Mouse (Mus musculus) heart, embryonic 11.5 days (tissue): ENCODE data around the gene Acot2. TPM values are rescaled to one million over a fixed set of nuclear protein-coding genes. Genes with fewer than 3 reads are reported as not detected.
"Not testable (repeated sequence)": the region's sequence is repeated elsewhere in the genome, so short reads cannot be mapped to it uniquely, and the experiment has no call there.

Source experiments
- ATAC-seq: fragments of 200-750 bp; cut with Nextera tagmentation; replicated peaks from 2 replicates; pipeline ENCODE4 v1.8.0; 2017; ENCODE audit warnings: moderate library complexity; ENCODE audit not compliant: insufficient number of reproducible peaks, low FRiP score, low TSS enrichment
- H3K27ac ChIP-seq: fragments of 300-500 bp; sonication (generic); 2 replicates; pipeline ENCODE4 v1.5.1; 2014; ENCODE audit warnings: mild to moderate bottlenecking, low read depth, low read length
- H3K27me3 ChIP-seq: fragments of 300-500 bp; sonication (generic); 2 replicates; pipeline ENCODE4 v1.6.1; 2014; ENCODE audit warnings: mild to moderate bottlenecking, low read length, mixed read lengths; ENCODE audit not compliant: control insufficient read depth, insufficient read depth
- H3K36me3 ChIP-seq: fragments of 300-500 bp; sonication (generic); 2 replicates; pipeline ENCODE4 v1.6.1; 2014; ENCODE audit warnings: mild to moderate bottlenecking, low read length, moderate library complexity, mixed read lengths; ENCODE audit not compliant: control insufficient read depth, insufficient read depth
- H3K4me1 ChIP-seq: fragments of 300-500 bp; sonication (generic); 2 replicates; pipeline ENCODE4 v1.6.1; 2014; ENCODE audit warnings: low read length; ENCODE audit not compliant: control insufficient read depth, insufficient read depth
- H3K4me2 ChIP-seq: fragments of 300-500 bp; sonication (generic); 2 replicates; pipeline ENCODE4 v1.6.1; 2014; ENCODE audit warnings: mild to moderate bottlenecking, moderate library complexity
- H3K4me3 ChIP-seq: fragments of 300-500 bp; sonication (generic); 2 replicates; pipeline ENCODE4 v1.5.1; 2014; ENCODE audit warnings: low read depth, low read length
- H3K9ac ChIP-seq: fragments of 300-500 bp; sonication (generic); 2 replicates; pipeline ENCODE4 v1.6.1; 2014; ENCODE audit warnings: mild to moderate bottlenecking, low read depth, low read length, moderate library complexity
- H3K9me3 ChIP-seq: fragments of 300-500 bp; sonication (generic); replicated peaks from 2 replicates; pipeline ENCODE4 v1.6.1; 2016; ENCODE audit warnings: low read length; ENCODE audit not compliant: control insufficient read depth
- WGBS: fragments of 180-500 bp; shearing (Covaris S2); extraction: QIAGEN DNeasy Blood & Tissue Kit; methylation state at CpG from one replicate; pipeline ENCODE4 v1.1.7; 2014; ENCODE audit not compliant: insufficient replicate concordance; 5-methylcytosine and 5-hydroxymethylcytosine counted together
- polyA plus RNA-seq: library from polyadenylated mRNA; unstranded; fragments of >200 nt; fragmentation: Nextera tagmentation; extraction: Ambion mirVana; gene quantifications from 2 replicates; pipeline ENCODE4 v1.2.1, GENCODE M21; 2014

Acot2 gene
- polyA plus RNA-seq, 1 experiment from 2014 or later: 35.5 TPM

DNA sequence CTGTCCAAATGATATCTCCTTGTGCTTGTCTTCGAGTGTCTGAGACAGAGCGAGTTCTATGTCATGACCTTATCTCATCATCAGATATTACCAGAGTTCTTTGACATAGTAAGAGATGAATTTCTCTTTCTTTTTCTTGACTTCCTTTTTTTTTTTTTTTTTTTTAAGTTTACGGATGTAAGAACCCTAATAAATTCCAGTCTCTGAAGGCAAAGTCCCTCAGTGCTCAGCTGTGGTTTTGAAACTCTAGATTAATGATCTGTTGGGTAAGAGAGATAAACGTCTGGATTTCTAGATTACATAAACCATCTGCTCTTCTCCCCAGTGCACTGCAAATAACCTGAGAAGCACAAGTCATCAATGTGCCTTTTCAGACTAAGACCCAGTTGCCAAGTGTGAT is 46.4 kb downstream of the Acot2 start:
- Histone ChIP-seq H3K36me3 (no peaks in the 10 kb centered on the region), H3K4me3 (no peak overlapping the region), H3K9me3 (no peaks in the 10 kb centered on the region), H3K27ac (no peak overlapping the region), H3K4me1 (no peaks in the 10 kb centered on the region; the same call in 1 of the 2 replicates), H3K4me2 (no peak overlapping the region), H3K27me3 (no peaks in the 10 kb centered on the region), H3K9ac (no peak overlapping the region)
- no peak for ATAC-seq
- WGBS: 47% methylated on average over 4 of the region's 4 CpGs

GRCm38 (mm10) chr12:84038241-84038640 is 50.6 kb downstream of the Acot2 start, which contains the start of gene Acot4:
TSS of gene Acot4 (plus strand) at chr12:84038379.
- 9% methylated on average over 23 of the region's 32 CpGs for WGBS
- not testable (repeated sequence) for H3K36me3 ChIP-seq, H3K9me3 ChIP-seq, H3K27me3 ChIP-seq, H3K27ac ChIP-seq, H3K4me1 ChIP-seq
- Histone ChIP-seq H3K9ac (peak within 1 kb of the TSS; percentile 62; the same call in 1 of the 2 replicates), H3K4me3 (peak within 1 kb of the TSS; percentile 43), H3K4me2 (peak within 1 kb of the TSS; percentile 73)
- ATAC-seq: 0 out of 2 replicates have a peak, but pooled peaks have one; percentile 10

DNA sequence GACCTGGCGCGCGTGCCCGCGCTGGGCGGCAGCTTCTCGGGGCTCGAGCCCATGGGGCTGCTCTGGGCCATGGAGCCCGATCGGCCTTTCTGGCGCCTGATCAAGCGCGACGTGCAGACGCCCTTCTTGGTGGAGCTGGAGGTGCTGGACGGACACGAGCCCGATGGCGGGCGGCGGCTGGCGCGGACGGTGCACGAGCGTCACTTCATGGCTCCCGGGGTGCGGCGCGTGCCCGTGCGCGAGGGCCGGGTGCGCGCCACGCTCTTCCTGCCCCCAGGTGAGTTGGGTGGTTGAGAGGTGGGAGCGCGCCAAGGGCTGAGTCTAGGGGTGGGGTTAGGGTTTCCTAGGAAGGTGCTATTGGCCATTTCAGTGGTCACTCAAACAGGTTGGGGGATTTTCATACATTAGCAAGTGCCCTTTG is 51.0 kb downstream of the Acot2 start, which contains the start of gene Gm49366:
Gene Gm49366, plus strand, starts transcription at position 245 of the 421 bp plus-strand sequence.
- not testable (repeated sequence) for H3K27ac ChIP-seq, H3K36me3 ChIP-seq, ATAC-seq, H3K27me3 ChIP-seq, H3K9me3 ChIP-seq, H3K4me1 ChIP-seq
- H3K9ac ChIP-seq: peak within 1 kb of the TSS; percentile 62; the same call in 1 of the 2 replicates
- H3K4me3 ChIP-seq: peak within 1 kb of the TSS; percentile 43
- H3K4me2 ChIP-seq: peak within 1 kb of the TSS; percentile 73
- 5% methylated on average over 39 of the region's 39 CpGs for WGBS

DNA sequence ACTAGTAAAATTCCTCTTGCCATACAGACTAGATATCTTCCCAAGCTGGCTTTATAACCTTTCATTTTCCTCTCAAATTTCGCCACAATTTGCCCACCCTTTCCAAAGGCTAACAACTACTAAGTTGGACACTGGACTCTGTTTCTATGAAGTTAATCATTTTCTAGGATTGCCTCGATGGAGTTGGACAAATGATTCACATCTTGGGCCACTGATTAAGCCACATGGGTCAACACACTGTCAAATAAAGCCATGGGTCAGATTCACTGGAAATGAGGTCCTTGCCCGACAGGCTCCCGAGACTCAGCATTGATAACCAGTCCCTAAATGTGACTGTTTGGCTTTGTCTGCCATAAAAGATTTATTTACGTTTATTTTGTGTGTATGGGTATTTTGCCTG is 54.6 kb downstream of the Acot2 start:
- Histone ChIP-seq H3K9me3 (no peaks in the 10 kb centered on the region), H3K4me1 (no peaks in the 10 kb centered on the region), H3K36me3 (no peaks in the 10 kb centered on the region), H3K27me3 (no peaks in the 10 kb centered on the region), H3K9ac (no peak overlapping the region), H3K4me2 (no peak overlapping the region), H3K4me3 (no peak overlapping the region), H3K27ac (no peak overlapping the region)
- 82% methylated on average over 5 of the region's 5 CpGs for WGBS
- no peak for ATAC-seq

Other genes starting within 250 kb of the Acot2 start
- 0.10 TPM in 1 of 2 replicates, not detected in the other for gene Papln, start 224.2 kb upstream of the Acot2 start, polyA plus RNA-seq
- gene Numb, start 65.9 kb upstream of the Acot2 start, polyA plus RNA-seq: 34.3 and 41.7 TPM in 2 replicates
- gene Riox1, start 37.3 kb upstream of the Acot2 start, polyA plus RNA-seq: 9.6 and 10.4 TPM in 2 replicates
- gene Heatr4, start 3.0 kb upstream of the Acot2 start, polyA plus RNA-seq: not detected in 2 replicates
- gene Acot1, start 21.6 kb downstream of the Acot2 start, polyA plus RNA-seq: 19.3 and 20.7 TPM in 2 replicates
- gene Acot4, start 50.5 kb downstream of the Acot2 start, polyA plus RNA-seq: 0.37 and 0.43 TPM in 2 replicates
- gene Gm49366, start 51.1 kb downstream of the Acot2 start, polyA plus RNA-seq: not detected in 2 replicates
- gene Acot3, start 64.3 kb downstream of the Acot2 start, polyA plus RNA-seq: 0.13 and 0.67 TPM in 2 replicates
- gene Acot5, start 81.5 kb downstream of the Acot2 start, polyA plus RNA-seq: not detected in 2 replicates
- gene Acot6, start 112.8 kb downstream of the Acot2 start, polyA plus RNA-seq: 0.89 and 1.0 TPM in 2 replicates
- 2.9 and 3.1 TPM in 2 replicates for gene Dnal1, start 126.5 kb downstream of the Acot2 start, polyA plus RNA-seq
- gene Pnma1, start 160.6 kb downstream of the Acot2 start, polyA plus RNA-seq: 0.50 and 0.62 TPM in 2 replicates
- 5.9 and 7.1 TPM in 2 replicates for gene Elmsan1, start 231.0 kb downstream of the Acot2 start, polyA plus RNA-seq